Mouse (Mus musculus) limb, embryonic 11.5 days (tissue): ENCODE results near the gene Rasgrf2. TPM values are rescaled to one million over a fixed set of nuclear protein-coding genes. Genes with fewer than 3 reads are reported as not detected.

Experiments
- ATAC-seq: fragments of 200-750 bp; cut with Nextera tagmentation; 2 replicates; pipeline ENCODE4 v1.8.0; 2017; ENCODE audit warnings: low read depth; ENCODE audit not compliant: insufficient number of reproducible peaks, low FRiP score, low TSS enrichment
- DNase-seq: peaks from one replicate; pipeline ENCODE4 v3.0.0-alpha.2; 2015; ENCODE audit warnings: low spot score
- H3K27ac ChIP-seq: fragments of 300-500 bp; sonication (generic); replicated peaks from 2 replicates; pipeline ENCODE4 v1.5.1; 2014; ENCODE audit warnings: low read depth, mild to moderate bottlenecking, low read length
- H3K27me3 ChIP-seq: fragments of 300-500 bp; sonication (generic); 2 replicates; pipeline ENCODE4 v1.6.1; 2014; ENCODE audit warnings: mild to moderate bottlenecking, low read length, mixed read lengths; ENCODE audit not compliant: control insufficient read depth, insufficient read depth
- H3K36me3 ChIP-seq: fragments of 300-500 bp; sonication (generic); 2 replicates; pipeline ENCODE4 v1.6.1; 2014; ENCODE audit warnings: mild to moderate bottlenecking, low read length, moderate library complexity, mixed read lengths; ENCODE audit not compliant: control insufficient read depth, insufficient read depth
- H3K4me1 ChIP-seq: fragments of 300-500 bp; sonication (generic); 2 replicates; pipeline ENCODE4 v1.6.1; 2014; ENCODE audit warnings: low read length, mixed read lengths; ENCODE audit not compliant: control insufficient read depth, insufficient read depth
- H3K4me2 ChIP-seq: fragments of 300-500 bp; sonication (generic); 2 replicates; pipeline ENCODE4 v1.6.1; 2014; ENCODE audit warnings: low read depth, mild to moderate bottlenecking, moderate library complexity; ENCODE audit not compliant: severe bottlenecking
- H3K4me3 ChIP-seq: fragments of 300-500 bp; sonication (generic); 2 replicates; pipeline ENCODE4 v1.5.1; 2014; ENCODE audit warnings: low read depth, low read length
- H3K9ac ChIP-seq: fragments of 300-500 bp; sonication (generic); 2 replicates; pipeline ENCODE4 v1.6.1; 2014; ENCODE audit warnings: mild to moderate bottlenecking, low read length
- H3K9me3 ChIP-seq: fragments of 300-500 bp; sonication (generic); 2 replicates; pipeline ENCODE4 v1.6.1; 2016; ENCODE audit warnings: low read length; ENCODE audit not compliant: control insufficient read depth
- WGBS: fragments of 180-500 bp; shearing (Covaris S2); extraction: QIAGEN DNeasy Blood & Tissue Kit; methylation state at CpG from one replicate; pipeline ENCODE4 v1.1.7; 2014; 5-methylcytosine and 5-hydroxymethylcytosine counted together
- polyA plus RNA-seq: library from polyadenylated mRNA; unstranded; fragments of >200 nt; fragmentation: Nextera tagmentation; extraction: Ambion mirVana; gene quantifications from 2 replicates; pipeline ENCODE4 v1.2.1, GENCODE M21; 2014

Rasgrf2 gene
- polyA plus RNA-seq, 1 experiment from 2014 or later, result 0.05 TPM

DNA sequence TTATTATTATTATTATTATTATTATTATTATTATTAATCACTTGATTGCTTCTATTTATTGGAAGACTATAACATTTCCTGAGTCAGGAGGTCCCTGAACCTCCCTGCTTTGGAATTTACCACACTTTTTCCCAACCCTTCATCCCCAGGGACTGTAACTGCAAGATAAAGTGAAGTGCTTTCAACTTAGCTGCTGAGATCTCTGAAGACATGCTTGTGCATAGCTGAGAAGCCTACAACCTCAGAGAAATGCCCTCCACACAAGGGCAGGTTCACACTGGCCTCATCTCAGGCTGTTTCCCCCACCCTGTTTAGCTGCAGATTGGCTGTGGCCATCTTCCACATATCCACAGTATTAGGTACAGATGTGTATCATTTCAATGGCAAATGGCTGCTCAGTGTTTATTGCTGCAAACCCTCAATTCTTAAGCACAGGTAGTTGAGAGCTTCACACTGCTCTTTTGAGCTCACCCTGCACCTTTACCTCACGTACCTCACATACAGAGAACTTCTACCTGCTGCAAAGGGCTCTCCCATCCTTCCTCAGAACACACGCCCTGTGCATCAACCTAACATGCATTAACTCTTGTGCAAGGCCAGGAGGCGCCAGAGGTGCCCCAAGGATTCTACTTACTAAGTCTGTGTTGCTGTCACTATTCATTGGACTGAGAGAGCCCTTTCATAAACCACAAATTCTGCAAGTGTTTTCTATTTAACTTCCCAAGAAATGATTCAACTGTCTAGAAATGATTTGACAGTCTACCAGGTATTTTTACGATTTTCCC lies 202.7 kb downstream of the Rasgrf2 start:
- Histone ChIP-seq H3K9ac (no peak overlapping the region), H3K27ac (no peak overlapping the region), H3K4me3 (no peak overlapping the region), H3K36me3 (no peaks in the 10 kb centered on the region), H3K9me3 (no peaks in the 10 kb centered on the region), H3K4me2 (no peak overlapping the region), H3K27me3 (no peaks in the 10 kb centered on the region), H3K4me1 (no peaks in the 10 kb centered on the region)
- no peak for ATAC-seq
- no peak for DNase-seq
- 76% methylated on average over 4 of the region's 4 CpGs for WGBS

DNA sequence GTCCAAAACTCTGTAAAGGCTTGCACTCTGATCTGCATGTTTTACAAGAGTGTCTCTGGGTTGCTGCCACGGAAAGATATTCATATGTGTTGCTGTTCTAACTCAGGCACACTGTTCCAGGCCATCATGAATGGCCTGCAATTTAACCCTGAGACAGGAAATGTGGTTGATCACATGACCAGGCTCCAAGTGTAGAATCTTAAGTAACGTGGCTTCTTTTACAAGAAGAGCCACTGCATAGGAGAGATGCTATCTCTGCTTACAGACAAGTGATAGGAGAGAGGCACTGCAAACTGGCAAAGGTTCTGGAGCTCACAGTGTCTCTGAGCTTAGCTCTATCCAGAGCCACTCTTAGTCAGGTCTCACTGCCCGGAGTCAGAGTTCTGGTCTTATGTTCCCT lies 210.4 kb downstream of the Rasgrf2 start:
- Histone ChIP-seq H3K27ac (no peak overlapping the region), H3K4me3 (no peak overlapping the region), H3K36me3 (no peaks in the 10 kb centered on the region), H3K9ac (no peak overlapping the region), H3K27me3 (no peaks in the 10 kb centered on the region), H3K9me3 (no peaks in the 10 kb centered on the region), H3K4me1 (no peaks in the 10 kb centered on the region), H3K4me2 (no peak overlapping the region)
- 74% methylated on average over 3 of the region's 3 CpGs for WGBS
- no peak for ATAC-seq
- no peak for DNase-seq

DNA sequence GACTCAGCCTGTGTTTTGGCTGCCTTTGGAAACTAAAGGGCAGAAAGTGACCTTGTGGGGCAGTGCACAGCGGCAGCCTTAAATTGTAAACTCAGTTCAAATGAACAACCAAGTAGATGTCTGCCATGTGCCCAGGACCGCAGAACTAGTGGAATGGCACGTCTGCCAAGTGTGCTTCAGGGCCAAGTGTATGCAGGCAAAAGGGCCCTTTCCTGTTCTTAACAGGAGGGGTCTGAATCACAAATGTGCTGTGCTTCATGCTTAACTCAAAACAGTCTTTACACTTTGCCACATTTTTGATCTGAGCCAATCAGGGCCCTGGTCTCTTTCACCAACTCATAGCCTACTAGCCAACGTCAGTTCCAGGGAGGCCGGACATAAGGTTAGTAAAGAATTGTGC lies 212.7 kb downstream of the Rasgrf2 start:
- H3K9ac ChIP-seq, result no peak overlapping the region
- H3K4me2 ChIP-seq, result no peak overlapping the region
- H3K9me3 ChIP-seq, result no peaks in the 10 kb centered on the region
- H3K4me1 ChIP-seq, result no peaks in the 10 kb centered on the region
- no peak overlapping the region for H3K4me3 ChIP-seq
- ATAC-seq, result no peak
- no peak overlapping the region for H3K27ac ChIP-seq
- H3K27me3 ChIP-seq, result no peaks in the 10 kb centered on the region
- no peaks in the 10 kb centered on the region for H3K36me3 ChIP-seq
- WGBS, result 75% methylated on average over 5 of the region's 5 CpGs
- no peak for DNase-seq

DNA sequence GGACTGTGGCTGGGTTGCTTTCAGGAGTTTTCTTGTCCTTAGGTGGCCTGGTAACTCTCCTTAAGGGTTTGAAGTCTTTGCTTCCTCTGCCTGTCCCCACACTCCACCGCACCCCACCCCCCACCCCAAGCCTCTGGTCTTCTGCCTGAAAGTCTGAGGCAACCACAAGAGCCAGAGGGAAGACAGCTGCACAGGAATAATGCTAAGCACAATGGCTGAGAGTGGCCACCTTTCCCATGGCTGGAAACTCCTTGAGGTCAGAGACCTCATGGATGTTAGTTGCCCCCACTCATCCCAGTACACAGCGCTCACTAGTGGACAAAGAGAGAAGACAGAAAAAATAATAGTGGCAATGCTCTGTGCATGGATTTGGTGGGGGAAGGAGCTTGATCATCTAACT lies 213.6 kb downstream of the Rasgrf2 start:
- Histone ChIP-seq H3K9me3 (no peaks in the 10 kb centered on the region), H3K4me2 (no peak overlapping the region), H3K4me3 (no peak overlapping the region), H3K27me3 (no peaks in the 10 kb centered on the region), H3K4me1 (no peaks in the 10 kb centered on the region), H3K9ac (no peak overlapping the region), H3K27ac (no peak overlapping the region), H3K36me3 (no peaks in the 10 kb centered on the region)
- ATAC-seq (no peak), DNase-seq (no peak)
- 93% methylated on average over 2 of the region's 2 CpGs for WGBS

DNA sequence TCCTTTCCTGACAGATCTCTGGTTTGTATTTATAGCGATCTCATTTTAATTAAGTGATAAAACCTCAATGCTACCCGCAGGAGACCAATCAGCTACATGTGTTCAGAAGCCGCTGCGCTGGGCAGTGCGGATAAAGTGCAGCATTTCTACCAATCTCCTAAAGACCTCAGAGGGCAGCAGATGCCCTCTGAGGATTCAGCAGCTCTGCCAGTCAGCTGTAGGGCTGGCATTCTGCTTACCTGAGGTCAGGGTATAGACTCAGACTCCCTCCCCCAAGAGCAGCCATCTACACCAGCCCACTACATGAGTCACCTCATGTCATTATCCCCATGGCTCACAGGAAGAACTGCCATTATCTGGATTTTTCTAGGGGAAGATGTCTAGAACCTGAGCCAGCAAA lies 215.1 kb downstream of the Rasgrf2 start:
- H3K36me3 ChIP-seq, result no peaks in the 10 kb centered on the region
- no peak overlapping the region for H3K4me3 ChIP-seq
- no peak overlapping the region for H3K4me2 ChIP-seq
- ATAC-seq, result no peak
- H3K4me1 ChIP-seq, result no peaks in the 10 kb centered on the region
- H3K9me3 ChIP-seq, result no peaks in the 10 kb centered on the region
- H3K9ac ChIP-seq, result no peak overlapping the region
- H3K27me3 ChIP-seq, result no peaks in the 10 kb centered on the region
- H3K27ac ChIP-seq, result no peak overlapping the region
- DNase-seq, result no peak
- whole genome bisulfite sequencing, result 61% methylated on average over 5 of the region's 5 CpGs

DNA sequence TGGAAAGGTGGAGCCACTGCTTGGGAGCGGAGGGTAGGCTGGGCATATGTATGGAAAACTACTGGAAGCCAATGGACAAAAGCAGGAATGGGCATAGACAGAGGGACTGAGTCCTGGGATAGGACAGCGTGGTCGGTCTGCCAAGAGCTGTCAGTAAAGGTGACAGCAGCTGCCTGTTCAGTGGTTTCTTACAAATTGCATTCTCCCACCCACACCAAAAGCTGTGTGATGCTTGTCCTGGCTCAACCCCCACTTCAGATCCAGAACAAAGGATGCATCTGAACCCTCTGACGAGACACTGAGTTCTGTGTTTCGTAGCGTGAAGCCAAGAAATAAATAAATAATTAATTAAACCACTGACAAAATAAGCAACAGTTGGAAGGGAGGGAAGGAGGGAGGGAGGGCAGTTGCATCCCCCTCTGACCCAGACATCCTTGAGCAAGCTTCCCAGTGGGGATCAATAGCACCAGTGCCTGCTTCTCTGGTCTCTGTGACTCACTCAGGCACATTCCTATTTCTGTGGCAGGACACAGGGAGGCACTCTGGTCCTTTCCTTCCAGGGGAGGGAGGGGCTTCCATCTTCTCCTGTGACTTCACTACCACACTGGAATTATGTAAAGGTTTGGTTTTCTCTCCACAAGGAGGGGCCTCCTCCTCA lies 215.7 kb downstream of the Rasgrf2 start:
- Histone ChIP-seq H3K27me3 (no peaks in the 10 kb centered on the region), H3K27ac (no peak overlapping the region), H3K9me3 (no peaks in the 10 kb centered on the region), H3K4me3 (no peak overlapping the region), H3K4me1 (no peaks in the 10 kb centered on the region), H3K36me3 (no peaks in the 10 kb centered on the region), H3K4me2 (no peak overlapping the region), H3K9ac (no peak overlapping the region)
- ATAC-seq (peak; percentile 23; the same call in 1 of the 2 replicates), DNase-seq (peak; percentile 29)
- WGBS, result 84% methylated on average over 6 of the region's 6 CpGs

DNA sequence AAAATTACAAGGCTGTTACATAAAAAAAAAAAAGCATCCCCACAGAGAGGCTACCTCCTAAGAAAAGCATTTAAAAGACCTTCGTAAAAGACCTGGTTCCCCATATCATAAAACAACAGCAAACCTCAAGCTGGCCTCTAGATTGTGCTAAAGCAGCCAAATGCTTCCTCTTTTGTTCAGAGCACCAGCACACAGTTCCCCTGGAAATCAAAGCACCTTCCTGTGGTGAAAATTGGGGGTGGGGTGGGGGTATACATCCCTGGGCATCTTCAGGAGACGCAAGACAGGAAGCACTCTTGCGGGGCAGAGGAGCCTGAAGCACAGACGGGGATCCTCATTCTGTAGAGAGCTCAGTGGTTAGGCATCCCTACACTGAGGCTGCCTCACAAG lies 216.3 kb downstream of the Rasgrf2 start:
- Histone ChIP-seq H3K4me1 (no peaks in the 10 kb centered on the region), H3K9ac (no peak overlapping the region), H3K36me3 (no peaks in the 10 kb centered on the region), H3K9me3 (no peaks in the 10 kb centered on the region), H3K4me3 (no peak overlapping the region), H3K27ac (no peak overlapping the region), H3K27me3 (no peaks in the 10 kb centered on the region), H3K4me2 (no peak overlapping the region)
- no peak for DNase-seq
- ATAC-seq, result no peak
- WGBS, result 43% methylated on average over 4 of the region's 4 CpGs

DNA sequence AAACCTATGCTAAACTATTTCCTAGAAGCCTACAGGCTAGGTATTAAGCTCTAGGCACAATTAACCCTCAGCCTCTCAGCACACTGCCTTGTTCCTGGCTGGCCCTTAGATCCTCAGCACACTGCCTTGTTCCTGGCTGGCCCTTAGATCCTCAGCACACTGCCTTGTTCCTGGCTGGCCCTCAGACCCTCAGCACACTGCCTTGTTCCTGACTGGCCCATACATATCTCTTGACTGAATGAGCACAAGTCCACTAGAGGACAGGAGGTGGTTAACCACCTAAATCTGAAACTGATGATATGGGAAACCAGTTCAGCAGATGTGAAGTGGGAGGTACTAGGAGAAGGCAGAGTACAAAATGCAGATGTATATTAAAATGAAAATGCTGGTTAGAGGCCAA lies 219.8 kb downstream of the Rasgrf2 start:
- Histone ChIP-seq H3K27ac (no peak overlapping the region), H3K4me2 (no peak overlapping the region), H3K36me3 (no peaks in the 10 kb centered on the region), H3K27me3 (no peaks in the 10 kb centered on the region), H3K4me3 (no peak overlapping the region), H3K9me3 (no peaks in the 10 kb centered on the region), H3K4me1 (no peaks in the 10 kb centered on the region), H3K9ac (no peak overlapping the region)
- DNase-seq (no peak), ATAC-seq (no peak)
